Mouse (Mus musculus) kidney, adult 8-10 months (tissue): ENCODE results near the gene Flt3.

ENCODE experiments used
- DNase-seq, 2 experiments: peaks; one replicate each; pipeline ENCODE4 v3.0.0; 2022

Gene Flt3

GRCm38 (mm10) chr5:147351931-147352330 is 48.4 kb downstream of the Flt3 start:
- no peak for DNase-seq

GRCm38 (mm10) chr5:147345981-147346380 is 54.3 kb downstream of the Flt3 start:
- DNase-seq: no peak

GRCm38 (mm10) chr5:147343904-147344303 is 56.4 kb downstream of the Flt3 start:
- no peak for DNase-seq

- no peak for DNase-seq
These were observed 57.4 kb downstream of the Flt3 start for GRCm38 (mm10) chr5:147342901-147343300.

GRCm38 (mm10) chr5:147340741-147341414 is 59.4 kb downstream of the Flt3 start:
- DNase-seq: no peak

- DNase-seq: no peak
These were observed 60.7 kb downstream of the Flt3 start for GRCm38 (mm10) chr5:147339560-147339959.

GRCm38 (mm10) chr5:147338967-147339366 is 61.3 kb downstream of the Flt3 start:
- DNase-seq: no peak

- no peak for DNase-seq
These were observed 67.6 kb downstream of the Flt3 start for GRCm38 (mm10) chr5:147332711-147333110.

- DNase-seq: peak; percentile 16 to 51
These were observed 68.7 kb downstream of the Flt3 start for GRCm38 (mm10) chr5:147331547-147331946.

- no peak for DNase-seq
These were observed 70.3 kb downstream of the Flt3 start for GRCm38 (mm10) chr5:147329946-147330345.

GRCm38 (mm10) chr5:147327636-147328035 is 72.7 kb downstream of the Flt3 start:
- DNase-seq: no peak

- DNase-seq: no peak
These were observed 74.4 kb downstream of the Flt3 start for GRCm38 (mm10) chr5:147325931-147326330.

- DNase-seq: peak; percentile 31 to 70
These were observed 76.9 kb downstream of the Flt3 start for GRCm38 (mm10) chr5:147323237-147323917.

- DNase-seq: no peak
These were observed 78.1 kb downstream of the Flt3 start, which contains the start of gene Urad for GRCm38 (mm10) chr5:147322183-147322582. TSS of gene Urad (minus strand) at chr5:147322440.

- peak in 1 of 2 experiments; percentile 27 for DNase-seq
These were observed 80.6 kb downstream of the Flt3 start for GRCm38 (mm10) chr5:147319653-147320052.

- no peak for DNase-seq
These were observed 82.3 kb downstream of the Flt3 start for GRCm38 (mm10) chr5:147317991-147318390.

GRCm38 (mm10) chr5:147317321-147317720 is 83.0 kb downstream of the Flt3 start:
- no peak for DNase-seq

- no peak for DNase-seq
These were observed 84.7 kb downstream of the Flt3 start for GRCm38 (mm10) chr5:147315432-147316075.

- DNase-seq: no peak
These were observed 85.5 kb downstream of the Flt3 start for GRCm38 (mm10) chr5:147314646-147315431.

- no peak for DNase-seq
These were observed 87.2 kb downstream of the Flt3 start for GRCm38 (mm10) chr5:147312830-147313685.

- DNase-seq: no peak
These were observed 90.5 kb downstream of the Flt3 start for GRCm38 (mm10) chr5:147309786-147310185.

- DNase-seq: no peak
These were observed 91.8 kb downstream of the Flt3 start for GRCm38 (mm10) chr5:147308451-147308850.
